Mouse (Mus musculus) right cerebral cortex, postnatal 14 days (tissue): ENCODE measurements at regions not wholly inside any gene's neighbourhood (a gene's known extent, or its start where the extent isn't known, plus 50 kb on each side); places are given as distances from the start of the nearest gene placed in this dataset.

Source experiments
- DNase-seq: peaks from one replicate; pipeline ENCODE4 v3.0.0; 2022

DNA sequence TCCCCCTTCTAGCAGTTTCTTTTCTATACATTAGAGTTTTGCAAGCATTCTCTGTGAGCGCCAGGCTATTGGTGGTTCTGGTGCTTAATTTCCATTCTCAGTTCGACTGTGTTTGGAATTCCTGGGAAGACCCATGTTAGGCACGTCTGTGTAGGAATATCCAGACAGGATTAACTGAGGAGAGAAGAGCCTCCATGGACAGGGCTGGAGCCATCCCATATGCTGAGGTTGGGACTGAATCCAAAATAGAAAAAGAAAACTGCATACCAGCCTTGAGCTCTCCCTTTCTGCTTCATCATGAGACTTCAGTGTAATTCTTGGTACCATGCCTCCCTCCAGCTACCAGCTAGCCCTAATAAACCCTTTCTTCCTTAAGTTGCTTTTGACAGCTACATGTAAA lies 595.3 kb downstream of the Dok5 start:
- DNase-seq = no peak

- DNase-seq = no peak
Measured at GRCm38 (mm10) chr2:171308486-171308885, 576.9 kb downstream of the Dok5 start.

GRCm38 (mm10) chr2:171306000-171306399 lies 574.4 kb downstream of the Dok5 start:
- no peak for DNase-seq

DNA sequence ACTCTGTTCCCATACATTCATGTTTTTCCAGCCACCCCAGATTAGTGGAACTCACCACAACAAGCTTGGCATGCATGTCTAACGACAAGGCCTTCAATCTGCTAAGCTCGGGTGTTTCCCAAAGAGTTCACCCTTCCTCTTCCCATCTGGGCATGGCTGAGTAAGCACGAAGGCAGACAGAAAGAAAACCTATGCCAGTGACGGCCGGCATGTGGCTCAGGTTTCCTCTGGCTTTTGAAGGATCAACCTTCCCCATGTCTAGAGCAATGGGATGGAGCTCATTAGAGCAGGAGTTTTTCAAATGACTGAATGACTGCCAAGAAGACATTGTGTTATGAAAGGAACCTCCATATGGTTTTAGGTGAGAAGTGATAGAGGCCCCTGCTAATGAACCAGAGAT lies 566.9 kb downstream of the Dok5 start:
- no peak for DNase-seq

DNA sequence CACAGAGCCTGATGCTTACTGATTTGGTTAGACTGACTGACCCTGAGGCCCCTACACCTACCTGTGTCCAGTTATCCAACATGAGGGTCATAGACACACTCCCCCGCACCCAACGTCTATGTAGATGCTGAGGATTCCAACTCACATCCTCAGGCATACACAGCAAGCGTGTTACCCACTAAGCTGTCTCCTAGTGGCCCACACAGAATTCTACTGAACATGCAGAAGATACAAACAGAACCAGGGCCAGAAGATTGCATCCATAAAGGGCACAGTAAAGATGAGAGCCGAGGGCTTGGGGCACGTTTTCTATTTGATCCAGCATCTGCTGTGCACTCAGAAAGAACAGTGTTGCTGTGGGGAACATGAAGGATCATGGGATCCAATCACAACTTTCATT lies 564.0 kb downstream of the Dok5 start:
- no peak for DNase-seq

- DNase-seq = no peak
Measured at GRCm38 (mm10) chr2:171292579-171292978, 561.0 kb downstream of the Dok5 start.

- no peak for DNase-seq
Measured at GRCm38 (mm10) chr2:171285719-171286394, 554.2 kb downstream of the Dok5 start.

DNA sequence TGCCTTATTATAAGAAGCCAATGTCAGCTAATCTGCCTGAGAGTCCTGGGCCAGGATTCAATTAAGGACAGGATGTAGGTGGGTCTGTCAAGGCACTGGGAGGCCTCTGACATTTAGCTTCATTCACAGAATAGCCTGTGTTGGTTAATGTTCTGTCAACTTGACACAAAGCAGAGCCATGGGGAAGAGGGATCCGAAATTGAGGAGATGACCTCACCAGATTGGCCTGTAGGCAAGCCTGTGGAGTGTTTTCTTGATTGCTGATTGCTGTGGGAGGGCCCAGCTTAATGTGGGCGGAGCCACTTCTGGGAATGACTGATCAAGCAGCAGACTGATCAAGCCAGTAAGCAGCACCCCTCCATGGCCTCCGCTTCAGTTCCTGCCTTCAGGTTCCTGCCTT lies 548.5 kb downstream of the Dok5 start:
- DNase-seq = no peak

DNA sequence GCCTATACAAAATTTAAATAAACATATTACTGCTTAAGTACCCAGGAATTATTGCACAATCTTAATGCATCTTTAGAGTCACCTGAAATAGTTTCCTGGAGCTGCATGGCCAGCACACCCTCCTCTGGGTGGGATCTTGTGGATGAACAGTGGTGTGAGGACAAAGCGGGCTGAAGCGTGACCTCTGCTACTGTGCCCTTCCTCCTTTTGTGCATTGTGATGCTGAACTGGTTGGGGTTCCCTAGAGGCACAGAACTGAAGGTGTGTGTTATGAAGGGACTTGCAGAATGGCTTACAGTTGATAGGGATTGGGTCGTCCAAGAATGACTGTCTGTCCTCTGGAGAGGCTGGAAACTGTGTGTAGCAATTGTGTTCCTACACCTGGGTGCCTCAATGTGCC lies 547.7 kb downstream of the Dok5 start:
- DNase-seq = no peak

DNA sequence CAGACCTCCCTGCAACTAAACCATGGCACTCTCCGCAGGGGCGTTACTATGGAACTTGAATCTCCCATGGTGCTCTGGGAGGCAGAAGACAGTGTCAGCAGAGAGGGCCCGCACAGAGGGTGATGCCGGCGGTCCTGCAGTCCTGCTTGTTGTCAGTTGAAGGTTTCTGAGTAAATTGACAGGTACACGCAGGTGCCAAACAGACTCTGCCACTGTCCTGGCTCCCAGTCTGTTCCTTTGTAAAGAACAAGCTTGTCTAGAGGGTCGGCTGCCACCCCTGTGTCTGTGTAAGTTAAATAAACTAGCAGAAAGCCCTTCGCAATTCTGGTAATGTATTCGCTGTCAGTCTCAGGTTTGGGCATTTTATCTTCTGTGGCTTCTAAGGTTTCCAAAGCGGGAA lies 521.6 kb downstream of the Dok5 start:
- peak; percentile 7 for DNase-seq

- no peak for DNase-seq
Measured at GRCm38 (mm10) chr2:171245391-171245790, 513.8 kb downstream of the Dok5 start.

DNA sequence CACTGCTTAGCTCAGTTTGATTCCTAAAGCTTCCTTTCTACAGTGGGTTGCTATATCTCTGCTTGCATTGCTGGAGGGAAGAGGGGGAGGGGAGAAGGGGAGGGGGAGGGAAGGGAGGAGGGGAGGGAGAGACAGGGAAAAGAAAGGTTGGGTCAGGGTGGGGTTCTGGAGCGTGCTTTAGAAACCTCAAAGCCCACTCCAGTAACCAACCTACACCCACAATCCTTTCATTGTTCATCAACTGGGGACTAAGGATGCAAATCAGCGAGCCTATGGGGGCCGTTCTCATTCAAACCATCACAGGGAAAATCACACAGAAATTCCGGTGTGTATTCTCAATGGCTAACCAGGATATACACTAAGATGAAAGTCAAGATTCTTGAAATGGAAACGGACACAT lies 510.7 kb downstream of the Dok5 start:
- no peak for DNase-seq

- DNase-seq = no peak
Measured at GRCm38 (mm10) chr2:171237276-171237960, 505.8 kb downstream of the Dok5 start.

DNA sequence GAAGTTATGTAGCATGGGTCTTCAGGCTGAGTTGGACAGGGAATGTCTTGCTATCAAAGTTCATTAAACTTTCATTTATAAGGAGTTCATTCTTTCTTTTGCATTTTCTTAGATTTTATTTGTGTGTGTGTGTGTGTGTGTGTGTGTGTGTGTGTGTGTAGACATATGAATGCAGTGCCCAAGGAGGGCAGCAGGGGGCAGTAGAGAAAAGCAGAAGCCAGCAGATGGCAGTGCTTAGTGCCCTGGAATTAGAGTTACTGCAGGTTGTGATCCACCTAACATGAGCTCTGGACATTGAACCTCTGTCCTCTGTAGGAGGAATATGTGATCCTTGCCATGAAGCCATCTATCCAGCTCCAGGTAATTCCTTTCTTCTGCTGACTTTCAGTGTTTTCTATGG lies 501.2 kb downstream of the Dok5 start:
- DNase-seq = no peak

- no peak for DNase-seq
Measured at GRCm38 (mm10) chr2:171231288-171232050, 499.9 kb downstream of the Dok5 start.

- no peak for DNase-seq
Measured at GRCm38 (mm10) chr2:171230536-171230935, 498.9 kb downstream of the Dok5 start.

GRCm38 (mm10) chr2:171228229-171228628 lies 496.6 kb downstream of the Dok5 start:
- no peak for DNase-seq

GRCm38 (mm10) chr2:171213792-171214191 lies 482.2 kb downstream of the Dok5 start:
- DNase-seq = no peak

- no peak for DNase-seq
Measured at GRCm38 (mm10) chr2:171196472-171196871, 464.9 kb downstream of the Dok5 start.

DNA sequence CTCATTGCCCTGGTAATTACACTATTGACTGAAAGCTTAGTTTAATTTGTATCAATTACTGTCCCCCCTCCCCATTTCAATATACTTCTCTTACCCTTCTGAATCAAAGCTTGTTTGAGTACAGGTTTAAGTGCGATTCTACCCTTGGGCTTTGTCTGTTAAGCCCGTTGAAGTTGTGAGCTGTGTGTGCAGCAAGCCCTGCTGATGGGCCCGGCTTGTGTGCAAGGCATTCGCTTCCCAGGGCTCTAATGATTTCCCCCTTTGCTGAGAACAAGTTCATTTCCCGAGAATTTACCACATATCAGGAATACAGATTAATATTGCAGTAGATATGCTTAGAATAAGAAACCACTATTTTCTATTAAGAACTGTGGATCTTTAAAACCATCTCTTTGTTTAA lies 460.6 kb downstream of the Dok5 start:
- DNase-seq = no peak
